Mouse (Mus musculus) liver, embryonic 14.5 days (tissue): ENCODE data around the gene Gm42742. TPM values are rescaled to one million over a fixed set of nuclear protein-coding genes. Genes with fewer than 3 reads are reported as not detected.
A peak's percentile ranks its signal among the peaks of the same experiment; 100 is the strongest.

Experiments used
- ATAC-seq: fragments of 200-750 bp; cut with Nextera tagmentation; 2 replicates; pipeline ENCODE4 v1.8.0; 2017; ENCODE audit warnings: moderate number of reproducible peaks, mild to moderate bottlenecking, moderate library complexity; ENCODE audit not compliant: insufficient read depth
- DNase-seq, 3 experiments: peaks; one replicate each; pipeline ENCODE4 v3.0.0-alpha.2; 2012 to 2013; ENCODE audit warnings: low read depth in 3 of 3, low spot score in 3 of 3
- H3K27ac ChIP-seq: fragments of 300-500 bp; sonication (generic); 2 replicates; pipeline ENCODE4 v1.5.1; 2014; ENCODE audit warnings: moderate library complexity, mild to moderate bottlenecking, control low read depth, inconsistent platforms
- H3K27me3 ChIP-seq: fragments of 300-500 bp; sonication (generic); 2 replicates; pipeline ENCODE4 v1.6.1; 2014; ENCODE audit warnings: mild to moderate bottlenecking, low read length, moderate library complexity; ENCODE audit not compliant: control insufficient read depth, insufficient read depth
- H3K36me3 ChIP-seq: fragments of 300-500 bp; sonication (generic); replicated peaks from 2 replicates; pipeline ENCODE4 v1.6.1; 2014; ENCODE audit warnings: low read depth; ENCODE audit not compliant: control insufficient read depth, insufficient read depth
- H3K4me1 ChIP-seq, 2 experiments: fragments of 200-500 bp in 1 of 2; fragments of 300-500 bp in 1 of 2; sonication (generic) in 1 of 2; replicated peaks; 2 replicates each; pipeline ENCODE4 v1.6.1; 2012 to 2014; ENCODE audit warnings: antibody characterized with exemption in 1 of 2, inconsistent platforms in 1 of 2, low read length in 1 of 2; ENCODE audit not compliant: control insufficient read depth in 2 of 2, insufficient read depth in 2 of 2
- H3K4me2 ChIP-seq: fragments of 300-500 bp; sonication (generic); 2 replicates; pipeline ENCODE4 v1.6.1; 2014; ENCODE audit warnings: low read depth, mild to moderate bottlenecking, control low read depth, moderate library complexity
- H3K4me3 ChIP-seq, 2 experiments: fragments of 200-500 bp in 1 of 2; fragments of 300-500 bp in 1 of 2; sonication (generic) in 1 of 2; 2 replicates each; pipeline ENCODE4 v1.5.1; 2012 to 2014; ENCODE audit warnings: low read depth in 2 of 2, low read length in 2 of 2, mild to moderate bottlenecking in 2 of 2, control low read depth in 1 of 2, inconsistent platforms in 1 of 2, moderate library complexity in 1 of 2; ENCODE audit not compliant: insufficient read depth in 1 of 2
- H3K9ac ChIP-seq: fragments of 300-500 bp; sonication (generic); replicated peaks from 2 replicates; pipeline ENCODE4 v1.6.1; 2014; ENCODE audit warnings: mild to moderate bottlenecking, control low read depth, moderate library complexity
- H3K9me3 ChIP-seq: fragments of 300-500 bp; sonication (generic); 2 replicates; pipeline ENCODE4 v1.6.1; 2016; ENCODE audit warnings: low read length, mixed read lengths; ENCODE audit not compliant: control insufficient read depth
- CTCF ChIP-seq: IDR thresholded peaks from 2 replicates; pipeline ENCODE4 v1.5.1; 2016; ENCODE audit warnings: antibody characterized with exemption, low read depth, control low read depth
- EP300 ChIP-seq: IDR thresholded peaks from 2 replicates; pipeline ENCODE4 v1.6.1; 2016; ENCODE audit warnings: antibody characterized with exemption, low read depth
- WGBS: fragments of 180-500 bp; shearing (Covaris S2); extraction: QIAGEN DNeasy Blood & Tissue Kit; methylation state at CpG from one replicate; pipeline ENCODE4 v1.1.7; 2014; ENCODE audit not compliant: insufficient replicate concordance; 5-methylcytosine and 5-hydroxymethylcytosine counted together
- polyA plus RNA-seq, 2 experiments: library from polyadenylated mRNA; depleted of rRNA in 1 of 2; stranded (reverse) in 1 of 2; unstranded in 1 of 2; fragments of >200 nt; fragmentation: Nextera tagmentation in 1 of 2; extraction: Ambion mirVana in 1 of 2; gene quantifications; 2 replicates each; pipeline versions ENCODE4 v1.2.1 to v1.2.3; 2012 to 2014

Gene Gm42742
- polyA plus RNA-seq, 2 experiments = 1.2 to 15.7 TPM

GRCm38 (mm10) chr7:127023896-127024690, 3.2 kb upstream of the Gm42742 start:
- peak overlapping the region; percentile 76 for H3K4me2 ChIP-seq
- H3K4me3 ChIP-seq = peak overlapping the region; percentile 66 to 95
- H3K36me3 ChIP-seq = peaks cover 44% of the 10 kb centered on the region
- peaks cover 29 to 35% of the 10 kb centered on the region in 2 experiments for H3K4me1 ChIP-seq
- H3K27ac ChIP-seq = peak overlapping the region; percentile 89
- no peaks in the 10 kb centered on the region for H3K9me3 ChIP-seq
- DNase-seq (no peak), ATAC-seq (no peak)
- H3K27me3 ChIP-seq = no peaks in the 10 kb centered on the region
- 18% methylated on average over 19 of the region's 19 CpGs for WGBS
- peak overlapping the region; percentile 96 for H3K9ac ChIP-seq
- TF ChIP-seq CTCF (no peak), EP300 (no peak)

DNA sequence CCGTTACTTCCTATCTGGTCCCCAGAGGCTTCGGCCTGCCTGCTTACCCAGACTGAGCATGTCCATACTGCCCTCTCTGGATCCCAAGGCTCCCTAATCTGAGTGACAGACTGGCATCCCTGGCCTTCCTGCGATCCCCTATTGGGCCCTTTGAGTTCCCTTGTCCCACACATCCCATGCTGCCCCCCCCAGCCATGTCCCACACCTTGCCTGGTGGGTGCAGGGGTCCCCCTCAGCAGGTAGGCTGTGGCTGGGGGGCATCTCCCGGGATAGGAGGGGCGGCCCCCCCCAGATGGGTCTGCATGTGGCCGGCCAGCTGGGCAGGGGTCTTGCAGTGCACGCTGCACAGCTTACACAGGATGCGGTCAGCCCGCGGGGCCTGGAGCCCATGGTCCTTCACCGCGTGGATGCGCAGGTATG, 2.4 kb upstream of the Gm42742 start:
- ATAC-seq (no peak), DNase-seq (no peak)
- Histone ChIP-seq H3K4me3 (peak overlapping the region in 1 of 2 experiments; percentile 95; a peak in 2 of 4 replicates), H3K36me3 (peaks cover 36% of the 10 kb centered on the region), H3K27ac (no peak overlapping the region), H3K4me2 (peak overlapping the region; percentile 76), H3K27me3 (no peaks in the 10 kb centered on the region), H3K9ac (peak overlapping the region; percentile 5; the same call in 1 of the 2 replicates), H3K4me1 (peaks cover 27 to 35% of the 10 kb centered on the region in 2 experiments), H3K9me3 (no peaks in the 10 kb centered on the region)
- TF ChIP-seq CTCF = no peak
- TF ChIP-seq EP300 = no peak
- 78% methylated on average over 13 of the region's 13 CpGs for WGBS

DNA sequence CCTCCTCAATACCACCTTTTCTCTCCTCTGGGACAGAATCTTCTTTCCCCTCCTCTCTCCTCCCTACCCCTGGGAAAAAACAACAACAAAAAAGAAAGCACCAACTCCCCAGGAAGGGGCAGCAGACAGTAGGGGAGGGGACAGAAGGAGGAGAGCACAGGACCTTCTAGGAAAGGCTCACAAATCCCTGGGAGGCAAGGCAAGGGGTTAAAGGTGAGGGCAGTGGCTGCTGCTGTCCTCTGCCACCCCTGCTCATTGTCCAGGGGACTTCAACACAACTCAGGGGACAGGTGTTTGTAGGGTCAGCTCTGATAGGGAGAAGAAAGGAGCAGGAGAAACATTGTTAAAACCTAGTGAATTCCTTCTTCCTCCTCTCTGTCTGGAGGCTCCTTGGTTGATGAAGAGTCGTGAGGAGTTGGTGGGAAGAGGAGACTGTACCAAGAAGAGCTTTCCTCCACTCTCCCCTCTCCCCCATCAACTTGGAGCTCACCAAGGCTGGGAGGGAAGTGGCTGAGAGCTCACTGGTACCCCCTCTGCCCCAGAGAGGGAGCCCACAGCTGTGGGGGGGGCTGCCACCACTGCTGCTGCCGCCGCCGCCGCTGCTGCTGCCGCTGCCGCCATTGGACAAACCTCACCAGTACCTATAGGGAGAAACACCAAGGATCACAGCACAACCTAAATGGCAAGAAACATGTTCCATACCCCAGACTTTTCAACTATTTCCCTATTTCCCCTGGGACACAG, 1.8 kb upstream of the Gm42742 start:
- TF ChIP-seq CTCF (no peak), EP300 (no peak)
- H3K9me3 ChIP-seq = no peaks in the 10 kb centered on the region
- H3K27ac ChIP-seq = no peak overlapping the region
- no peak for ATAC-seq
- H3K9ac ChIP-seq = no peak overlapping the region; the same call in 1 of the 2 replicates
- 83% methylated on average over 7 of the region's 7 CpGs for WGBS
- H3K4me1 ChIP-seq = peaks cover 24 to 30% of the 10 kb centered on the region in 2 experiments
- peak overlapping the region; percentile 76 for H3K4me2 ChIP-seq
- H3K4me3 ChIP-seq = peak overlapping the region in 1 of 2 experiments; percentile 95; a peak in 2 of 4 replicates
- no peak for DNase-seq
- H3K36me3 ChIP-seq = peaks cover 30% of the 10 kb centered on the region
- no peaks in the 10 kb centered on the region for H3K27me3 ChIP-seq

- Histone ChIP-seq H3K4me3 (peak overlapping the region; percentile 13 to 36), H3K9ac (peak overlapping the region; percentile 48), H3K4me2 (peak overlapping the region; percentile 67), H3K9me3 (no peaks in the 10 kb centered on the region), H3K27ac (no peak overlapping the region), H3K27me3 (no peaks in the 10 kb centered on the region), H3K4me1 (peaks cover 24 to 29% of the 10 kb centered on the region in 2 experiments), H3K36me3 (peaks cover 27% of the 10 kb centered on the region)
- 34% methylated on average over 5 of the region's 5 CpGs for WGBS
- TF ChIP-seq CTCF (no peak), EP300 (no peak; the same call in 1 of the 2 replicates)
- ATAC-seq (no peak), DNase-seq (no peak)
Observed at GRCm38 (mm10) chr7:127021563-127022527, 948 bp upstream of the Gm42742 start.
